Mouse (Mus musculus) heart, embryonic 14.5 days (tissue): ENCODE data around the gene Tcta. TPM values are rescaled to one million over a fixed set of nuclear protein-coding genes. Genes with fewer than 3 reads are reported as not detected.
A peak's percentile ranks its signal among the peaks of the same experiment; 100 is the strongest.

Experiments used
- ATAC-seq: fragments of 200-750 bp; cut with Nextera tagmentation; 2 replicates; pipeline ENCODE4 v1.8.0; 2017; ENCODE audit warnings: low read depth, moderate TSS enrichment; ENCODE audit not compliant: insufficient number of reproducible peaks, insufficient read depth, low FRiP score
- H3K27ac ChIP-seq, 2 experiments: fragments of 200-500 bp in 1 of 2; fragments of 300-500 bp in 1 of 2; sonication (generic) in 1 of 2; replicated peaks in 1 of 2; 2 replicates each; pipeline ENCODE4 v1.5.1; 2012 to 2014; ENCODE audit warnings: low read depth in 2 of 2, low read length in 2 of 2, control low read depth in 1 of 2, mild to moderate bottlenecking in 1 of 2, mixed read lengths in 1 of 2; ENCODE audit not compliant: control insufficient read depth in 1 of 2, insufficient read depth in 1 of 2
- H3K27me3 ChIP-seq: fragments of 300-500 bp; sonication (generic); 2 replicates; pipeline ENCODE4 v1.6.1; 2014; ENCODE audit warnings: mild to moderate bottlenecking, low read length, control low read depth; ENCODE audit not compliant: control insufficient read depth, insufficient read depth
- H3K36me3 ChIP-seq: fragments of 300-500 bp; sonication (generic); 2 replicates; pipeline ENCODE4 v1.6.1; 2014; ENCODE audit warnings: mild to moderate bottlenecking, control low read depth, low read length, mixed read lengths; ENCODE audit not compliant: control insufficient read depth, insufficient read depth
- H3K4me1 ChIP-seq, 2 experiments: fragments of 200-500 bp in 1 of 2; fragments of 300-500 bp in 1 of 2; sonication (generic) in 1 of 2; 2 replicates each; pipeline ENCODE4 v1.6.1; 2012 to 2014; ENCODE audit warnings: low read length in 2 of 2, control low read depth in 1 of 2, mixed read lengths in 1 of 2; ENCODE audit not compliant: control insufficient read depth in 2 of 2, insufficient read depth in 2 of 2
- H3K4me2 ChIP-seq: fragments of 300-500 bp; sonication (generic); 2 replicates; pipeline ENCODE4 v1.6.1; 2014; ENCODE audit warnings: mild to moderate bottlenecking, low read length
- H3K4me3 ChIP-seq, 2 experiments: fragments of 200-500 bp in 1 of 2; fragments of 300-500 bp in 1 of 2; sonication (generic) in 1 of 2; 2 replicates each; pipeline ENCODE4 v1.5.1; 2012 to 2014; ENCODE audit warnings: low read length in 2 of 2, mild to moderate bottlenecking in 2 of 2, control low read depth in 1 of 2, low read depth in 1 of 2, moderate library complexity in 1 of 2; ENCODE audit not compliant: control insufficient read depth in 1 of 2, insufficient read depth in 1 of 2
- H3K9ac ChIP-seq: fragments of 300-500 bp; sonication (generic); 2 replicates; pipeline ENCODE4 v1.6.1; 2014; ENCODE audit warnings: mild to moderate bottlenecking, low read length
- H3K9me3 ChIP-seq: fragments of 300-500 bp; sonication (generic); 2 replicates; pipeline ENCODE4 v1.6.1; 2016; ENCODE audit warnings: low read length, control low read depth; ENCODE audit not compliant: control insufficient read depth
- WGBS: fragments of 180-500 bp; shearing (Covaris S2); extraction: QIAGEN DNeasy Blood & Tissue Kit; methylation state at CpG from one replicate; pipeline ENCODE4 v1.1.7; 2014; 5-methylcytosine and 5-hydroxymethylcytosine counted together
- polyA plus RNA-seq: library from polyadenylated mRNA; unstranded; fragments of >200 nt; fragmentation: Nextera tagmentation; extraction: Ambion mirVana; gene quantifications from 2 replicates; pipeline ENCODE4 v1.2.1, GENCODE M21; 2014

The Tcta gene
- polyA plus RNA-seq, 1 experiment from 2014 or later = 39.4 TPM

DNA sequence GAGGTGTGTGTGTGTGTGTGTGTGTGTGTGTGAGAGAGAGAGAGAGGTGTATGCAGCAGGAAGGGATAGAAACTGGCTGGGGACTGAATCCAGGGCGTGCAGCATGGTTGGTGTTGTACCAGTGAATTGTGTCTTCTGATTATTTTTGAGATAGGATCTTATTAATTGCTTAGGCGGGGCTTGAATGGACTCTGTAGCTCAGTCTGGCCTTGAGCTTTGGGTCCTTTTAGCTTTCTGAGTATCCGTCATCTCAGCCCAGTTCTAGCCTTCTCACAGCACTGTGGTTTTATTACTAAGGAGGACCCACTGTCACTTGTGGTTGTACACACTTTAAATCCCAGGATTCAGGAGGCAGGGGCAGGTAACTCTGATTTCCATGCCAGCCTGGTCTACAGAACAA lies 37.4 kb upstream of the Tcta start:
- no peak overlapping the region for H3K9ac ChIP-seq
- no peak overlapping the region for H3K4me2 ChIP-seq
- no peak for ATAC-seq
- peaks cover 11 to 24% of the 10 kb centered on the region in 2 experiments for H3K4me1 ChIP-seq
- no peaks in the 10 kb centered on the region for H3K27me3 ChIP-seq
- WGBS = 85% methylated on average over 3 of the region's 3 CpGs
- no peak overlapping the region for H3K4me3 ChIP-seq
- H3K27ac ChIP-seq = no peak overlapping the region
- H3K9me3 ChIP-seq = no peaks in the 10 kb centered on the region
- 0 out of 2 replicates have a peak, but pooled peaks cover 3% of the 10 kb centered on the region for H3K36me3 ChIP-seq

GRCm38 (mm10) chr9:108342301-108342831 lies 36.4 kb upstream of the Tcta start:
- 45% methylated on average over 5 of the region's 5 CpGs for WGBS

DNA sequence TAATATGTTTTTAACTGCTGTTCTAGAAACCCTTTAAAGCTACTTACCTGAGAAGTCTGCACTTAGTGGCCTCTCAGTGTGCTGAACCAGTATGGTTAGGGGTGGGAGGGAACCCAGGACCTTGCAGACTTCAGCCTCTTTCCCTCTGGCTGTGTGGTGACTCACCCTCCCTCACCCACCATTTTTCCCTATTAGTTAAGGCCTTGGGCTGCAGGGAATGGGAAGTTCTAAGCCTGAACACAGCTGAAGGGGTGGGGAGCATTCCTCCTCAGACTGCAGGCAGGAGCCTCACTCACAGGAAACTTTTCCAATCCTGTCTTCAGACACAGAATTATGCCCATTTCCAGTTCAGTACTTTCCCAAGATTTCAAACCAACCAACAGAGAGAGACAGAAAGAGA lies 35.8 kb upstream of the Tcta start:
- Histone ChIP-seq H3K4me1 (peaks cover 11 to 25% of the 10 kb centered on the region in 2 experiments), H3K9ac (no peak overlapping the region), H3K36me3 (peaks cover 10% of the 10 kb centered on the region), H3K27ac (peak overlapping the region in 1 of 2 experiments; percentile 6; a peak in 2 of 4 replicates), H3K4me3 (no peak overlapping the region), H3K4me2 (0 out of 2 replicates have a peak overlapping the region, but pooled peaks have one; percentile 92), H3K9me3 (no peaks in the 10 kb centered on the region), H3K27me3 (no peaks in the 10 kb centered on the region)
- ATAC-seq = no peak

More at GRCm38 (mm10) chr9:108342301-108342831, 36.4 kb upstream of the Tcta start:
- no peak for ATAC-seq
- Histone ChIP-seq H3K4me2 (peak overlapping the region; percentile 12; the same call in 1 of the 2 replicates), H3K4me1 (peaks cover 11 to 25% of the 10 kb centered on the region in 2 experiments), H3K9me3 (no peaks in the 10 kb centered on the region), H3K27ac (peak overlapping the region; percentile 6 to 46; a peak in 2 of 4 replicates), H3K4me3 (no peak overlapping the region), H3K27me3 (no peaks in the 10 kb centered on the region), H3K36me3 (peaks cover 10% of the 10 kb centered on the region), H3K9ac (no peak overlapping the region)

- Histone ChIP-seq H3K36me3 (peaks cover 15% of the 10 kb centered on the region), H3K9me3 (no peaks in the 10 kb centered on the region), H3K4me1 (peaks cover 11 to 25% of the 10 kb centered on the region in 2 experiments), H3K9ac (peak overlapping the region; percentile 34; the same call in 1 of the 2 replicates), H3K4me3 (peak overlapping the region in 1 of 2 experiments; percentile 56; a peak in 1 of 4 replicates), H3K27ac (peak overlapping the region; percentile 44 to 51; a peak in 3 of 4 replicates), H3K4me2 (peak overlapping the region; percentile 92), H3K27me3 (no peaks in the 10 kb centered on the region)
- ATAC-seq = no peak
- 85% methylated on average over 5 of the region's 5 CpGs for WGBS
These were observed 35.1 kb upstream of the Tcta start for GRCm38 (mm10) chr9:108341139-108341475.

GRCm38 (mm10) chr9:108340258-108341138 lies 34.5 kb upstream of the Tcta start:
- Histone ChIP-seq H3K36me3 (peaks cover 21% of the 10 kb centered on the region), H3K4me1 (peaks cover 11 to 25% of the 10 kb centered on the region in 2 experiments), H3K4me2 (peak overlapping the region; percentile 92), H3K4me3 (peak overlapping the region; percentile 56 to 60), H3K9ac (peak overlapping the region; percentile 80), H3K27me3 (no peaks in the 10 kb centered on the region), H3K9me3 (no peaks in the 10 kb centered on the region), H3K27ac (peak overlapping the region; percentile 51 to 92)
- no peak for ATAC-seq
- 50% methylated on average over 10 of the region's 10 CpGs for WGBS

DNA sequence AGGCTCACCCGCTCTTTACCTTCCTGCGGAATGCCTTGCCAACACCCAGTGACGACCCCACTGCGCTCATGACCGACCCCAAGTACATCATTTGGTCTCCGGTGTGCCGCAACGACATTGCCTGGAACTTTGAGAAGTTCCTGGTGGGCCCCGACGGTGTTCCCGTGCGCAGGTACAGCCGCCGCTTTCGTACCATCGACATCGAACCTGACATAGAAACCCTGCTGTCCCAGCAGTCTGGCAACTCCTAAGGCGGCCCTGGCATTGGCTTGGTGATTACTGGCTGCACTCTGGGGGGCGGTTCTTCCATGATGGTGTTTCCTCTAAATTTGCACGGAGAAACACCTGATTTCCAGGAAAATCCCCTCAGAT lies 33.9 kb upstream of the Tcta start:
- Histone ChIP-seq H3K27me3 (no peaks in the 10 kb centered on the region), H3K36me3 (peaks cover 27% of the 10 kb centered on the region), H3K9me3 (no peaks in the 10 kb centered on the region), H3K9ac (peak overlapping the region; percentile 80), H3K4me1 (peaks cover 11 to 25% of the 10 kb centered on the region in 2 experiments), H3K4me2 (peak overlapping the region; percentile 92), H3K4me3 (peak overlapping the region; percentile 56 to 60), H3K27ac (peak overlapping the region; percentile 87 to 92)
- 8% methylated on average over 20 of the region's 20 CpGs for WGBS
- ATAC-seq = no peak

GRCm38 (mm10) chr9:108338886-108339781 lies 33.2 kb upstream of the Tcta start, which contains the start of gene Gpx1:
Gene Gpx1 (plus strand): TSS chr9:108338903.
- Histone ChIP-seq H3K27ac (peak within 1 kb of the TSS; percentile 87 to 92), H3K27me3 (no peaks in the 10 kb centered on the region), H3K4me2 (peak within 1 kb of the TSS; percentile 92), H3K4me1 (peaks cover 11 to 25% of the 10 kb centered on the region in 2 experiments), H3K9me3 (no peaks in the 10 kb centered on the region), H3K9ac (peak within 1 kb of the TSS; percentile 80), H3K36me3 (peaks cover 34% of the 10 kb centered on the region), H3K4me3 (peak within 1 kb of the TSS; percentile 56 to 60)
- under 1% methylated on average over 49 of the region's 49 CpGs for WGBS
- peak; percentile 94 for ATAC-seq
